Comparison of ENCODE assay signal across 8 mouse cellular contexts in the genomic region with DNA sequence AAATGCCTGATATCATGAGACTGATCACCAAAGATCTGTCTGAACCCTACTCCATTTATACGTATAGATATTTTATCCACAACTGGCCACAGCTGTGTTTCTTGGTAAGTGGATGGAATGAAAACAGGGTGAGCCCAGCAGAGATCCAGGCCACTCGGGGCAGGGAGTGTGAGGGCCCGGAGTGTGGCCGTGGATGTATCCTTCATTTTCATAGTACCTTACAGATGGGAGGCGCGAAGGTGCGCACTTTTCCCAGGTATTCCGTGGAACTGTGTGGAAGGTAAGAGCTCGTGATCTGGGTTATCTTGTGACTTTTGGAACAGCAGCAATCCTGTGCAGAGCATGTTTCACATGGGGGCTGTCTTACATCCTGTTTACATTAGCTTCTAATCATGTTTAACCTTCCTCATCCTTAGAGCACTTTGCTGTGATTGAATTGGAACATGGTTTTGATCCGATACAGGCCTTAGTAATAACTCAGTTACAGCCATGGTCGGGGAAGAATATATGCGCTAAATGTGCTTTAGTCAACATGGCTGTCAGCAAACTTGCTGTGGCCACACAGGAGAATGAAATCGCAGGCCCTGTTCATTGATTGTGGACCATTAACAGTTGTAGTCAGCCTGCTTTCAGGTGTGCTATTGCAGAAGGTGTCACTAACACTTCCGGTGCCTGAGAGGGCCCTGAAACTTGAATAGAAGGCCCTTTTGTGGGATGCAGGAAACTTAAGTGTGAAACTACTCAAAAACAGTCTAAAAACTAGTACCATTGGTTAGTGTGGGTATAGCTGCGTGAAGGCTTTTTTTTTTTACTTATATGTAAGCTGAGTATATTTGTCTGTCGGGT. TPM values are rescaled to one million over a fixed set of nuclear protein-coding genes. Genes with fewer than 3 reads are reported as not detected.
A peak's percentile ranks its signal among the peaks of the same experiment; 100 is the strongest.
DNase-seq lines count a peak whose midpoint lies in the region; ATAC-seq and TF ChIP-seq lines count a peak whose summit lies in the region.

No protein-coding gene starts in this region.

- intact Hi-C loops in left cerebral cortex, postnatal 10 days (cut with DNase I), result no loop called here

- TF ChIP-seq CTCF in cerebellum, adult 2 months (IDR thresholded peaks at IDR 0.05; ENCODE audit: borderline replicate concordance, insufficient read depth, low read depth, low read length), result no peak

- no peak for TF ChIP-seq POLR2A in cerebellum, adult 2 months (IDR thresholded peaks at IDR 0.05; ENCODE audit: borderline replicate concordance, insufficient read depth, low read length)

- H3K4me3 ChIP-seq in cerebellum, adult 2 months (replicated peaks; ENCODE audit: insufficient read depth, low read depth, low read length), result peak overlapping the region; percentile 67
- peak overlapping the region; percentile 98 for H3K4me3 ChIP-seq in hindbrain, embryonic 16.5 days (ENCODE audit: low read length)

- peak overlapping the region; percentile 97 for H3K4me2 ChIP-seq in hindbrain, embryonic 16.5 days (ENCODE audit: low read length)

- H3K27ac ChIP-seq in cerebellum, adult 2 months (ENCODE audit: insufficient read depth, low read length), result no peak overlapping the region
- peak overlapping the region; percentile 84; the same call in 1 of the 2 replicates for H3K27ac ChIP-seq in hindbrain, embryonic 16.5 days (ENCODE audit: low read depth, low read length)

- no peak for ATAC-seq in hindbrain, embryonic 16.5 days

- no peaks in the 10 kb centered on the region for H3K27me3 ChIP-seq in cerebellum, adult 2 months (ENCODE audit: control insufficient read depth, insufficient read depth, low read length)
- H3K27me3 ChIP-seq in hindbrain, embryonic 16.5 days (replicated peaks; ENCODE audit: control insufficient read depth, insufficient read depth, low read length), result no peaks in the 10 kb centered on the region

- 42% methylated on average over 16 of the region's 16 CpGs for WGBS in cerebellum, adult 2 months
- 57% methylated on average over 16 of the region's 16 CpGs for WGBS in hindbrain, embryonic 16.5 days

- peak overlapping the region; percentile 91 for H3K9ac ChIP-seq in hindbrain, embryonic 16.5 days (ENCODE audit: low read depth, low read length)

- DNase-seq in cerebellum, adult 2 months, result peak in 1 of 2 experiments; percentile 13
- DNase-seq in cerebellum, adult 11 months, result no peak
- peak; percentile 22 for DNase-seq in thymus, postnatal 4 days
- DNase-seq in thymus, postnatal 0 days (ENCODE audit: low spot score), result no peak
- peak; percentile 10 for DNase-seq in lung, postnatal 36 days
- no peak for DNase-seq in embryo, embryonic 11 days
- DNase-seq in left cerebral cortex, postnatal 10 days (ENCODE audit: extremely low spot score in 1 of 2, low spot score in 2 of 2), result no peak

- H3K4me1 ChIP-seq in cerebellum, adult 2 months (ENCODE audit: control insufficient read depth, insufficient read depth, low read length), result no peaks in the 10 kb centered on the region; the same call in 1 of the 2 replicates
- peaks cover 24% of the 10 kb centered on the region for H3K4me1 ChIP-seq in hindbrain, embryonic 16.5 days (ENCODE audit: control insufficient read depth, insufficient read depth, low read depth, low read length)

- no peaks in the 10 kb centered on the region for H3K36me3 ChIP-seq in hindbrain, embryonic 16.5 days (ENCODE audit: control insufficient read depth, insufficient read depth, low read length)

- H3K9me3 ChIP-seq in hindbrain, embryonic 16.5 days (ENCODE audit: control insufficient read depth, low read length), result no peaks in the 10 kb centered on the region

RNA-seq across cellular contexts. Expression of a gene that starts 1.5 kb away (rescaled TPM):
- 20.7 and 22.3 TPM in 2 replicates for polyA plus RNA-seq in cerebellum, adult 2 months (2012; rRNA removed)
- 8.9 and 13.0 TPM in 2 replicates for polyA plus RNA-seq in thymus, postnatal 0 days (2015; fragmentation: Nextera tagmentation; extraction: Ambion mirVana)
- 9.2 and 10.0 TPM in 2 replicates for polyA plus RNA-seq in hindbrain, embryonic 16.5 days (2015; fragmentation: Nextera tagmentation; extraction: Ambion mirVana)
- 10 to 100 TPM; 35.9 to 36.9 TPM for total RNA-seq in left cerebral cortex, postnatal 10 days (2021)

Comparison
In these comparisons a context has a peak if more than half of its experiments do, and no peak if none do; other contexts are left out.
1. DNase-seq: peak in thymus, postnatal 4 days (single experiment) and lung, postnatal 36 days (single experiment); none in cerebellum, adult 11 months (single experiment), thymus, postnatal 0 days (single experiment), embryo, embryonic 11 days (single experiment) and left cerebral cortex, postnatal 10 days (0 of 2).